Mouse (Mus musculus): ENCODE measurements around the gene Etv6. TPM values are rescaled to one million over a fixed set of nuclear protein-coding genes. Genes with fewer than 3 reads are reported as not detected.
A peak's percentile ranks its signal among the peaks of the same experiment; 100 is the strongest.

The Etv6 gene
- polyA plus RNA-seq, 1 experiment from 2014 or later: 12.6 TPM

- Histone ChIP-seq H3K4me3 (ENCODE audit: low read length) (no peak overlapping the region), H3K36me3 (ENCODE audit: control insufficient read depth, insufficient read depth, low read length) (no peaks in the 10 kb centered on the region), H3K9me3 (ENCODE audit: control insufficient read depth, low read length) (no peaks in the 10 kb centered on the region), H3K27ac (ENCODE audit: low read length) (no peak overlapping the region), H3K4me2 (ENCODE audit: low read depth, low read length) (no peak overlapping the region), H3K27me3 (ENCODE audit: control insufficient read depth, insufficient read depth, low read depth, low read length) (no peaks in the 10 kb centered on the region), H3K9ac (ENCODE audit: low read length) (no peak overlapping the region), H3K4me1 (replicated peaks; ENCODE audit: control insufficient read depth, insufficient read depth, low read length) (peaks cover 16% of the 10 kb centered on the region)
- ATAC-seq (ENCODE audit: low read depth): no peak
- WGBS: 89% methylated on average over 10 of the region's 11 CpGs
Measured at GRCm38 (mm10) chr6:134205163-134205562, 169.7 kb downstream of the Etv6 start.

- Histone ChIP-seq H3K4me1 (replicated peaks; ENCODE audit: control insufficient read depth, insufficient read depth, low read length) (peaks cover 12% of the 10 kb centered on the region), H3K27ac (ENCODE audit: low read length) (no peak overlapping the region), H3K27me3 (ENCODE audit: control insufficient read depth, insufficient read depth, low read depth, low read length) (no peaks in the 10 kb centered on the region), H3K4me2 (ENCODE audit: low read depth, low read length) (no peak overlapping the region), H3K4me3 (ENCODE audit: low read length) (no peak overlapping the region), H3K36me3 (ENCODE audit: control insufficient read depth, insufficient read depth, low read length) (no peaks in the 10 kb centered on the region), H3K9ac (ENCODE audit: low read length) (no peak overlapping the region), H3K9me3 (ENCODE audit: control insufficient read depth, low read length) (no peaks in the 10 kb centered on the region)
- WGBS: 76% methylated on average over 5 of the region's 5 CpGs
- no peak for ATAC-seq (ENCODE audit: low read depth)
Measured at GRCm38 (mm10) chr6:134205726-134206125, 170.2 kb downstream of the Etv6 start.

GRCm38 (mm10) chr6:134206251-134206650 lies 170.8 kb downstream of the Etv6 start:
- Histone ChIP-seq H3K4me1 (replicated peaks; ENCODE audit: control insufficient read depth, insufficient read depth, low read length) (peaks cover 12% of the 10 kb centered on the region), H3K9ac (ENCODE audit: low read length) (no peak overlapping the region), H3K4me2 (ENCODE audit: low read depth, low read length) (no peak overlapping the region), H3K9me3 (ENCODE audit: control insufficient read depth, low read length) (no peaks in the 10 kb centered on the region), H3K36me3 (ENCODE audit: control insufficient read depth, insufficient read depth, low read length) (no peaks in the 10 kb centered on the region), H3K27ac (ENCODE audit: low read length) (no peak overlapping the region), H3K27me3 (ENCODE audit: control insufficient read depth, insufficient read depth, low read depth, low read length) (no peaks in the 10 kb centered on the region), H3K4me3 (ENCODE audit: low read length) (no peak overlapping the region)
- ATAC-seq (ENCODE audit: low read depth): no peak
- WGBS: 85% methylated on average over 5 of the region's 5 CpGs

- H3K4me2 ChIP-seq (ENCODE audit: low read depth, low read length): peak overlapping the region; percentile 39
- peaks cover 12% of the 10 kb centered on the region for H3K4me1 ChIP-seq (replicated peaks; ENCODE audit: control insufficient read depth, insufficient read depth, low read length)
- H3K9ac ChIP-seq (ENCODE audit: low read length): peak overlapping the region; percentile 27; the same call in 1 of the 2 replicates
- peak; percentile 84 for ATAC-seq (ENCODE audit: low read depth)
- peak overlapping the region; percentile 60 for H3K27ac ChIP-seq (ENCODE audit: low read length)
- H3K36me3 ChIP-seq (ENCODE audit: control insufficient read depth, insufficient read depth, low read length): no peaks in the 10 kb centered on the region
- H3K27me3 ChIP-seq (ENCODE audit: control insufficient read depth, insufficient read depth, low read depth, low read length): no peaks in the 10 kb centered on the region
- no peaks in the 10 kb centered on the region for H3K9me3 ChIP-seq (ENCODE audit: control insufficient read depth, low read length)
- 50% methylated on average over 19 of the region's 19 CpGs for WGBS
- no peak overlapping the region for H3K4me3 ChIP-seq (ENCODE audit: low read length)
Measured at GRCm38 (mm10) chr6:134207391-134208179, 172.1 kb downstream of the Etv6 start.

- Histone ChIP-seq H3K36me3 (ENCODE audit: control insufficient read depth, insufficient read depth, low read length) (no peaks in the 10 kb centered on the region), H3K9ac (ENCODE audit: low read length) (peak overlapping the region; percentile 27; the same call in 1 of the 2 replicates), H3K4me2 (ENCODE audit: low read depth, low read length) (peak overlapping the region; percentile 39), H3K27ac (ENCODE audit: low read length) (peak overlapping the region; percentile 60), H3K4me1 (replicated peaks; ENCODE audit: control insufficient read depth, insufficient read depth, low read length) (peaks cover 12% of the 10 kb centered on the region), H3K9me3 (ENCODE audit: control insufficient read depth, low read length) (no peaks in the 10 kb centered on the region), H3K4me3 (ENCODE audit: low read length) (no peak overlapping the region), H3K27me3 (ENCODE audit: control insufficient read depth, insufficient read depth, low read depth, low read length) (no peaks in the 10 kb centered on the region)
- ATAC-seq (ENCODE audit: low read depth): peak; percentile 23
- WGBS: 48% methylated on average over 14 of the region's 14 CpGs
Measured at GRCm38 (mm10) chr6:134208180-134208952, 172.9 kb downstream of the Etv6 start.

- Histone ChIP-seq H3K36me3 (ENCODE audit: control insufficient read depth, insufficient read depth, low read length) (no peaks in the 10 kb centered on the region), H3K27me3 (ENCODE audit: control insufficient read depth, insufficient read depth, low read depth, low read length) (no peaks in the 10 kb centered on the region), H3K9ac (ENCODE audit: low read length) (no peak overlapping the region), H3K4me2 (ENCODE audit: low read depth, low read length) (no peak overlapping the region), H3K4me1 (replicated peaks; ENCODE audit: control insufficient read depth, insufficient read depth, low read length) (peaks cover 12% of the 10 kb centered on the region), H3K9me3 (ENCODE audit: control insufficient read depth, low read length) (no peaks in the 10 kb centered on the region), H3K4me3 (ENCODE audit: low read length) (no peak overlapping the region), H3K27ac (ENCODE audit: low read length) (no peak overlapping the region)
- 69% methylated on average over 13 of the region's 13 CpGs for WGBS
- ATAC-seq (ENCODE audit: low read depth): no peak
Measured at GRCm38 (mm10) chr6:134210675-134211457, 175.4 kb downstream of the Etv6 start.

- 68% methylated on average over 9 of the region's 9 CpGs for WGBS
- H3K27ac ChIP-seq (ENCODE audit: low read length): no peak overlapping the region
- no peak overlapping the region for H3K4me2 ChIP-seq (ENCODE audit: low read depth, low read length)
Measured at GRCm38 (mm10) chr6:134211458-134211776, 175.9 kb downstream of the Etv6 start.

GRCm38 (mm10) chr6:134217747-134218146 lies 182.2 kb downstream of the Etv6 start:
- Histone ChIP-seq H3K9ac (ENCODE audit: low read length) (no peak overlapping the region), H3K36me3 (ENCODE audit: control insufficient read depth, insufficient read depth, low read length) (no peaks in the 10 kb centered on the region), H3K4me2 (ENCODE audit: low read depth, low read length) (no peak overlapping the region), H3K4me1 (replicated peaks; ENCODE audit: control insufficient read depth, insufficient read depth, low read length) (peaks cover 32% of the 10 kb centered on the region), H3K27me3 (ENCODE audit: control insufficient read depth, insufficient read depth, low read depth, low read length) (no peaks in the 10 kb centered on the region), H3K9me3 (ENCODE audit: control insufficient read depth, low read length) (no peaks in the 10 kb centered on the region), H3K4me3 (ENCODE audit: low read length) (no peak overlapping the region), H3K27ac (ENCODE audit: low read length) (no peak overlapping the region)
- ATAC-seq (ENCODE audit: low read depth): no peak
- WGBS: 91% methylated on average over 6 of the region's 6 CpGs

More at GRCm38 (mm10) chr6:134211458-134211776, 175.9 kb downstream of the Etv6 start:
- Histone ChIP-seq H3K27me3 (ENCODE audit: control insufficient read depth, insufficient read depth, low read depth, low read length) (no peaks in the 10 kb centered on the region), H3K4me1 (replicated peaks; ENCODE audit: control insufficient read depth, insufficient read depth, low read length) (peaks cover 12% of the 10 kb centered on the region), H3K4me3 (ENCODE audit: low read length) (no peak overlapping the region), H3K36me3 (ENCODE audit: control insufficient read depth, insufficient read depth, low read length) (no peaks in the 10 kb centered on the region), H3K9me3 (ENCODE audit: control insufficient read depth, low read length) (no peaks in the 10 kb centered on the region), H3K9ac (ENCODE audit: low read length) (no peak overlapping the region)
- no peak for ATAC-seq (ENCODE audit: low read depth)

GRCm38 (mm10) chr6:134218441-134218840 lies 182.9 kb downstream of the Etv6 start:
- Histone ChIP-seq H3K4me2 (ENCODE audit: low read depth, low read length) (no peak overlapping the region), H3K4me3 (ENCODE audit: low read length) (no peak overlapping the region), H3K4me1 (replicated peaks; ENCODE audit: control insufficient read depth, insufficient read depth, low read length) (peaks cover 36% of the 10 kb centered on the region), H3K27me3 (ENCODE audit: control insufficient read depth, insufficient read depth, low read depth, low read length) (no peaks in the 10 kb centered on the region), H3K27ac (ENCODE audit: low read length) (no peak overlapping the region), H3K36me3 (ENCODE audit: control insufficient read depth, insufficient read depth, low read length) (no peaks in the 10 kb centered on the region), H3K9ac (ENCODE audit: low read length) (no peak overlapping the region), H3K9me3 (ENCODE audit: control insufficient read depth, low read length) (no peaks in the 10 kb centered on the region)
- ATAC-seq (ENCODE audit: low read depth): no peak
- WGBS: 90% methylated on average over 3 of the region's 3 CpGs
